Mouse (Mus musculus) testis, adult 2 months (tissue): ENCODE measurements at regions not wholly inside any gene's neighbourhood (a gene's known extent, or its start where the extent isn't known, plus 50 kb on each side); places are given as distances from the start of the nearest gene placed in this dataset.

Source experiments
- H3K27ac ChIP-seq: fragments of 200-500 bp; 2 replicates; pipeline ENCODE4 v1.5.1; 2012; ENCODE audit warnings: low read depth, low read length; ENCODE audit not compliant: control insufficient read depth, insufficient read depth
- H3K27me3 ChIP-seq: fragments of 200-500 bp; 2 replicates; pipeline ENCODE4 v1.6.1; 2012; ENCODE audit warnings: mild to moderate bottlenecking, low read length, moderate library complexity; ENCODE audit not compliant: control insufficient read depth, insufficient read depth
- H3K36me3 ChIP-seq: fragments of 200-500 bp; 2 replicates; pipeline ENCODE4 v1.6.1; 2012; ENCODE audit warnings: mild to moderate bottlenecking, low read length; ENCODE audit not compliant: control insufficient read depth, insufficient read depth
- H3K4me1 ChIP-seq: fragments of 200-500 bp; 2 replicates; pipeline ENCODE4 v1.6.1; 2012; ENCODE audit warnings: low read length; ENCODE audit not compliant: control insufficient read depth, insufficient read depth
- H3K4me3 ChIP-seq: fragments of 200-500 bp; 2 replicates; pipeline ENCODE4 v1.5.1; 2012; ENCODE audit warnings: low read depth, mild to moderate bottlenecking, low read length, moderate library complexity, mixed read lengths; ENCODE audit not compliant: control insufficient read depth
- CTCF ChIP-seq: fragments of 200-500 bp; IDR thresholded peaks from 2 replicates; pipeline ENCODE4 v1.5.1; 2012; ENCODE audit warnings: low read depth, mild to moderate bottlenecking, inconsistent platforms, low read length, moderate library complexity; ENCODE audit not compliant: control insufficient read depth, insufficient read depth, insufficient replicate concordance
- POLR2A ChIP-seq: fragments of 200-500 bp; IDR thresholded peaks from 2 replicates; pipeline ENCODE4 v1.6.1; 2012; ENCODE audit warnings: low read depth, mild to moderate bottlenecking, inconsistent platforms, low read length, moderate library complexity; ENCODE audit not compliant: control insufficient read depth

DNA sequence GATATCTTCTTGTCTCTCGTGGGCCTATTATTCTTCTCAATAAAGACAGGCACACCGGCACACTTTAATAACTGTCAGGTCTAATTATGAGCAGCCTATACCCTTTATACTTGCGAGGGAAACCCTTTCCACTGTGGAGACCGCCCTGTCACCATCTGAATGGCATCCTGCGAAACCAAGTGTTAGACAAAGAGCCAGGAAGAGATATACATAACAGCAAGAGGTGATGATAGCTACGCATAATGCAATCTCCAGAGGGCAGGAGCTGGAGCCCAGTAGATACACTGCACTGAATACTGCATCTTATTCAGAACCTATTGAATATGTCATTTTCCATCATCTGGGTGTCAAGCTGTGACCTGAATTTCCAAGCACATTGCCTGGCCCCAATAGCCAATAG, 187.7 kb downstream of the Kit start:
- Histone ChIP-seq H3K4me1 (no peaks in the 10 kb centered on the region), H3K36me3 (no peaks in the 10 kb centered on the region), H3K27me3 (no peaks in the 10 kb centered on the region), H3K27ac (no peak overlapping the region), H3K4me3 (no peak overlapping the region)
- no peak for TF ChIP-seq POLR2A
- no peak for TF ChIP-seq CTCF

DNA sequence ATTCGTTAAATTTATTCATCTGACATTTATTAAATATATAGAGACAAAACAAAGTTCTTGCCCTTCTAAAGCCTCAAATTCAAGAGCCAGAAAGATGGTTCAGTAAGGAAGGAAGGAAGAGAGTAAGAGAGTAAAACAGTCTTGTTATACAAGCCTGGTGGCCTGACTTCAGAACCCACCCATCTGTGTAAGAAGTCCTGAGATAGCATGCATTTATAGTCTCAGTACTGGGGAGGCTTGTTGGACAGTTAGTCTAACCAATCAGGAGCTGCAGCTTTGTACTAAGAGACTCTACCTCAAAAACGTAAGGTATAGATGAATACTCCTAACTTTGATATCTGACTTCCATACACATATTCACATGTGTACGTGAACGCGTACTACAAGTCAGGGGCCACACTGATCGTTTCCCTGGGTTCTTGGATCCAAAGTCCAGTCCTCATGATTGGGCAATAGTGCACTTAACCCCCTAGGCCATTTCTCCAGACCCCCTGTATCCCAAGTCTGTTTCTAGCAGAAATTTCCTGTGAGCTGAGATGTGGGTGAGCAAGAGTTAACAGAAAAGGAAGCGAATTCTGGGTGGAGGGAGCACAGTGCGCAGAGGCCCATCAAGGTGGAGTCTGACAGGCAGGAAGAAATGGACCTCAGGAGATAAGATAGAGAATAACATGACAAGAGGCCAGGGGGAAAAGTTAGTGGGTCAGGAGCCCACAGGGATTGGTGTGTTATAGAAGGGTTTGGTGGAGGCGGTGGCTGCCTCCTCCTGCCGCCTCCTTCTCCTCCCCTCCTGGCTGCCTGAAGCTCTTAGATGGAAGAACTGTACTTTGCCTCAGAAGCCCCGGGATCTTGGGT, 187.0 kb downstream of the Kit start:
- TF ChIP-seq CTCF (no peak), POLR2A (no peak)

DNA sequence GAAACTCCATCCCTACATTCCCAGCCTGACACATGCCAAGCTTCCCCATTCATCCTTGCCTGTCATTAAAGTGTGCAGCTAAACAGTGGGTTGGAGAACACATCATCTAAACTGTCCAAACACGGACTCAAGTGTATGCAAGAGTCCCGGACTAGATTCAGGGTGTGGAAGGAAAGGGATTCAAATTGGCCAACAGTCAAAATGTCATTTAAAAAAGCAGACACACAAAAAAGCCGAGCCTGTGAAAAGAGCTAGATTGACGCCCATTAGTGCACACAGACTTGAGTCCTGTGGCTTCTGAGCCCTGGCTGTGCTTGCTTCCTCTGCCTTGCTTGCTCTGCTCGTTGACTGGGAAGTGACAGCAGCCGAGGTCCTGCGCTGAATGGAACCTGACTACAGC, 181.5 kb downstream of the Kit start:
- no peaks in the 10 kb centered on the region for H3K36me3 ChIP-seq
- no peaks in the 10 kb centered on the region for H3K4me1 ChIP-seq
- H3K27ac ChIP-seq = no peak overlapping the region
- H3K4me3 ChIP-seq = no peak overlapping the region
- no peaks in the 10 kb centered on the region for H3K27me3 ChIP-seq
- no peak for TF ChIP-seq POLR2A

More for the DNA sequence above, 187.0 kb downstream of the Kit start:
- H3K4me3 ChIP-seq = no peak overlapping the region
- no peaks in the 10 kb centered on the region for H3K4me1 ChIP-seq
- H3K27me3 ChIP-seq = no peaks in the 10 kb centered on the region
- H3K27ac ChIP-seq = no peak overlapping the region
- no peaks in the 10 kb centered on the region for H3K36me3 ChIP-seq

DNA sequence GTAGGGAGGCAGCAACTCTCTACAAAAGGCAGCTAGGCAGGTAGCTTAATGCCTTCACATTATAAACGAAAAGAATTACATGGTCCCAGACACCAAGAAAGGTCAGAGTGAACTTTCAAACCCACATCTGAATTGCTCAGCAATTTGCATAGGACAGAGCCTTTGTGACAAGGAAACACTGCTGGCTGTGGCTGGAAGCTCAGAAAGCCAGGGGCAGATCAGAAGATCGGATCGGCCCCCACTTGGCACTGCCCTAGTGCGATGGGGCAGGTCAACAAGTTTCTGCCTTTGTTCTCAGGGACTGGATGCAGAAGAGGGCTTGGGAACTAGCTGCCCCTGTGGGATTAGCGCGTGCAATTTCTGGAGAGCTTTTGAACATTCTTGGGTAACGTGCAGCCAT, 179.6 kb downstream of the Kit start:
- Histone ChIP-seq H3K4me3 (no peak overlapping the region), H3K27ac (no peak overlapping the region), H3K27me3 (no peaks in the 10 kb centered on the region), H3K36me3 (no peaks in the 10 kb centered on the region), H3K4me1 (no peaks in the 10 kb centered on the region)
- TF ChIP-seq POLR2A = no peak
- no peak for TF ChIP-seq CTCF

DNA sequence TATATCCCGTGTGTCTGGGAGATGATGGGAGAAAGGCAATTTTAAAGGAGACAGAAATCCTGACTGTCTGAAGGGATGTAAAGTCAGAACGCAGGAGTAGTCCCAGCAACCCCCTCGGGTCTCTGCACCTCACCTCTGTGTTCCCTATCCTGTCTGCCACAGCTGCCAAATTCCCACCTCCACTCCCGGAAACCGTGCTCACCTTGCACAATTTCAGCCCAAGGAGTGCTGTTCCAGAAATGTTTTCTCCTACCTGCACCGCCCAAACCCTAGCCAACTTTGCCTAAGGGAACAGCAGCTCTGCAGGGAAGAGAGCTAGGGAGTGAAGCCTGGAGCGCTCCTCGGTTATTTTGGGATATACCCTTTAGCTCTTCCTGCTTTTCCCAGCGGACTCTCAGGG, 170.6 kb downstream of the Kit start:
- H3K36me3 ChIP-seq = no peaks in the 10 kb centered on the region
- no peak overlapping the region for H3K4me3 ChIP-seq
- TF ChIP-seq CTCF = no peak
- no peak for TF ChIP-seq POLR2A
- H3K27me3 ChIP-seq = no peaks in the 10 kb centered on the region
- H3K27ac ChIP-seq = no peak overlapping the region
- H3K4me1 ChIP-seq = no peaks in the 10 kb centered on the region

DNA sequence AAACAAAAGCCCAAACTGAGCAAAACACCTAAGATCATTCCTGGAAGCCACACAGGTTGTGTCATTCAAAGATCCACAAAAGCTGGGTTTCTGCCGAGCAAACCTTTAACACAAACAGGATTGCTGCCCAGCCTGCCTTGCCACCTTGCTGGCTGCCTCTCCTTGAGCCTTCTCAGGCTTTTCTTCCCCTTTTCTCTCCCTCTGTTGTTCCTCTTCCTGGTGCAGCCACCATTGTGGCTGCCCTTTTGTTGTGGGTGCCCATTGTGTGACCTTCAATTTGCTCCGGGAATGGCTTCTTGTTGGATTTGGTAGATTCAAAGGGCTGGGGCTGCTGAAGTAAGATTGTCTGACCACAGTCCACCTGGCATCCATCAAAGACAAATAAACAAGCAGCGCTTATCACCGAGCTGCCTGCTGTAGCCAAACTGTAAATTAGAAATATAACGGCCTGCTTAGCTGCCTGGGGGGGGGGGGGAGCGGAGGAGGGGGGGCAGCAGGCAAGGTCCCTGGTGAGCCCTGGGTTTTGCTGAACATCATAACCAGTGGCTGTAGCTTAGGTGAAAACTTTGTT, 169.8 kb downstream of the Kit start:
- no peaks in the 10 kb centered on the region for H3K4me1 ChIP-seq
- TF ChIP-seq POLR2A = no peak
- TF ChIP-seq CTCF = no peak
- no peaks in the 10 kb centered on the region for H3K27me3 ChIP-seq
- H3K27ac ChIP-seq = no peak overlapping the region
- no peak overlapping the region for H3K4me3 ChIP-seq
- no peaks in the 10 kb centered on the region for H3K36me3 ChIP-seq

DNA sequence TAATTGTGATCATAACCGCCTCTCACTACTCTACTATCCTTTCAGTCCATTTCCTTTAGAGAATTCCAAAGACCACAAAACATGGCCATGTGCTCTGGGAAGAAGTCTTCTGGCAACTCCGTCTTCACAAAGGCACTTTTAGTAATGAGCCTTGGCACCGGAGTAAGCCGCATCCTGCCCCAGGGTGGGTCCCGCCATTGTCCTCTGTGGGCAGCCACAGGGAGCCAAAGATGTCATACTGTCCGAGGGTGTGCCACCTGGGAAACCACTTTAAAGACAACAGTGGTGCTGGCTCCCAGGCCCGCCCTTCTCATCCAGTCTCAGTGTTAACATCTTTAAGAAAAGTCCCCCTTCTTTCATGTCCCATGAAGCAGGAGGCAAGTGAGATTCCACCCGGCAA, 164.6 kb downstream of the Kit start:
- no peaks in the 10 kb centered on the region for H3K36me3 ChIP-seq
- TF ChIP-seq POLR2A = no peak
- TF ChIP-seq CTCF = no peak
- H3K4me1 ChIP-seq = peaks cover 12% of the 10 kb centered on the region
- no peak overlapping the region for H3K27ac ChIP-seq
- no peaks in the 10 kb centered on the region for H3K27me3 ChIP-seq
- H3K4me3 ChIP-seq = no peak overlapping the region

DNA sequence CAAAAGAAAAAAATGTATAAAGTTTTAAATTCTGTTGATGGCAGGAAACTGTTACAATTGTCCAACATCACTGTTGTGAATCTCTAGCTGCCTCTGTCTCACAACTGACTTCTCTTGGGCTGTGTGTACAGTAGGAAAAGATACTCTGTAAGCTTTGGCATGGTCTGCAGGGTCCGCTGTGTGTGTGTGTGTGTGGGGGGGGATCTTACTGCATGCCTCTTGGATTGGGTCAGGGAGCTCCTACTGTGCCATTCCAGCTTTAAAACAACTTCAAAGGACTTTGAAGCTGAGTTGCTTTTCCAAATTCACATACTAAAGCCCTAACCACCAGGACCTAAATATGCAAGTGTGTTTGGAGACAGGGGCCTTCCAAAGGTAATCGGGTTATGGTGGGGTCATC, 163.7 kb downstream of the Kit start:
- no peak overlapping the region for H3K27ac ChIP-seq
- peaks cover 12% of the 10 kb centered on the region for H3K4me1 ChIP-seq
- no peak overlapping the region for H3K4me3 ChIP-seq
- no peaks in the 10 kb centered on the region for H3K27me3 ChIP-seq
- TF ChIP-seq POLR2A (no peak), CTCF (no peak)
- no peaks in the 10 kb centered on the region for H3K36me3 ChIP-seq
